Mouse (Mus musculus) thymus, adult 2 months (tissue): ENCODE results near the gene Cplx1. TPM values are rescaled to one million over a fixed set of nuclear protein-coding genes. Genes with fewer than 3 reads are reported as not detected.

Experiments
- DNase-seq: peaks from one replicate; pipeline ENCODE4 v3.0.0; 2021
- H3K27ac ChIP-seq: fragments of 200-500 bp; 2 replicates; pipeline ENCODE4 v1.5.1; 2012; ENCODE audit warnings: low read length, control low read depth; ENCODE audit not compliant: control insufficient read depth, insufficient read depth
- H3K27me3 ChIP-seq: fragments of 200-500 bp; 2 replicates; pipeline ENCODE4 v1.6.1; 2012; ENCODE audit warnings: mild to moderate bottlenecking, low read length, moderate library complexity, mixed read lengths; ENCODE audit not compliant: control insufficient read depth, insufficient read depth
- H3K36me3 ChIP-seq: fragments of 200-500 bp; 2 replicates; pipeline ENCODE4 v1.6.1; 2012; ENCODE audit warnings: mild to moderate bottlenecking, low read length, moderate library complexity; ENCODE audit not compliant: control insufficient read depth, insufficient read depth
- H3K4me1 ChIP-seq: fragments of 200-500 bp; replicated peaks from 2 replicates; pipeline ENCODE4 v1.6.1; 2012; ENCODE audit warnings: low read length; ENCODE audit not compliant: control insufficient read depth, insufficient read depth
- H3K4me3 ChIP-seq: fragments of 200-500 bp; 2 replicates; pipeline ENCODE4 v1.5.1; 2012; ENCODE audit warnings: mild to moderate bottlenecking, low read length, control low read depth, moderate library complexity; ENCODE audit not compliant: control insufficient read depth, insufficient read depth
- CTCF ChIP-seq: fragments of 200-500 bp; IDR thresholded peaks from 2 replicates; pipeline ENCODE4 v1.5.1; 2012; ENCODE audit warnings: mild to moderate bottlenecking, control low read depth, low read length, moderate library complexity, borderline replicate concordance; ENCODE audit not compliant: control insufficient read depth, poor library complexity, insufficient read depth; ENCODE audit errors: extremely low read depth
- POLR2A ChIP-seq: fragments of 200-500 bp; IDR thresholded peaks from 2 replicates; pipeline ENCODE4 v1.6.1; 2012; ENCODE audit warnings: mild to moderate bottlenecking, low read length, control low read depth, moderate library complexity; ENCODE audit not compliant: control insufficient read depth, poor library complexity, insufficient read depth; ENCODE audit errors: extremely low read depth
- WGBS: fragments of 180-500 bp; shearing (Covaris S2); methylation state at CpG from one replicate; pipeline ENCODE4 v1.1.7; 2018; 5-methylcytosine and 5-hydroxymethylcytosine counted together
- polyA plus RNA-seq: library from polyadenylated mRNA; depleted of rRNA; stranded (reverse); fragments of >200 nt; gene quantifications from 2 replicates; pipeline ENCODE4 v1.2.3, GENCODE M21; 2012

Gene Cplx1
- polyA plus RNA-seq, 1 experiment, result 0.27 TPM

DNA sequence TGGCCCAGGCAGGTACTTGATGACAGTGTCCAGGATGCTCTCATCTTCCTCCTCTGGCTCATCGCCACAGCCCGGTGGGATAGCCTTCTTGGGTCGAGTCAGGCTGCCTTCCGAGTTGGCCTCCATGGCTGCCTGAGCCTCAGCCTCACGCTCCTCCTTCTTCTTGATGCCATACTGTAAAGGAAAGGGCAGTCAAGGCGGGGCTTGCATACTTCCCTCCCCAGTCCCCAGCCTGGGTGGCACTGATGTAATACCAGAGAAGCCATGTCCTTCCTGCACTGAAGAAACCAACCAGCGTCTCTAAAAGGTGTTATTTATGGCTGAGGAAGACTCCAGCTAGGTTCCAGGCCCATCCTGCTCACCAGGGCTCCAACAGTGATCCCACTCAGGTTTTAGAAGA lies 29.7 kb downstream of the Cplx1 start:
- DNase-seq, result no peak
- Histone ChIP-seq H3K27ac (no peak overlapping the region), H3K27me3 (no peaks in the 10 kb centered on the region), H3K4me1 (no peaks in the 10 kb centered on the region), H3K36me3 (no peaks in the 10 kb centered on the region), H3K4me3 (no peak overlapping the region)
- 73% methylated on average over 7 of the region's 7 CpGs for WGBS
- no peak for TF ChIP-seq POLR2A
- no peak for TF ChIP-seq CTCF

- no peak for TF ChIP-seq CTCF
- TF ChIP-seq POLR2A, result no peak
- DNase-seq, result no peak
- H3K4me1 ChIP-seq, result no peaks in the 10 kb centered on the region
- H3K27me3 ChIP-seq, result no peaks in the 10 kb centered on the region
- H3K4me3 ChIP-seq, result no peak overlapping the region
- WGBS, result 93% methylated on average over 5 of the region's 5 CpGs
- H3K36me3 ChIP-seq, result no peaks in the 10 kb centered on the region
- no peak overlapping the region for H3K27ac ChIP-seq
These were observed 30.9 kb downstream of the Cplx1 start for GRCm38 (mm10) chr5:108518951-108519350.

DNA sequence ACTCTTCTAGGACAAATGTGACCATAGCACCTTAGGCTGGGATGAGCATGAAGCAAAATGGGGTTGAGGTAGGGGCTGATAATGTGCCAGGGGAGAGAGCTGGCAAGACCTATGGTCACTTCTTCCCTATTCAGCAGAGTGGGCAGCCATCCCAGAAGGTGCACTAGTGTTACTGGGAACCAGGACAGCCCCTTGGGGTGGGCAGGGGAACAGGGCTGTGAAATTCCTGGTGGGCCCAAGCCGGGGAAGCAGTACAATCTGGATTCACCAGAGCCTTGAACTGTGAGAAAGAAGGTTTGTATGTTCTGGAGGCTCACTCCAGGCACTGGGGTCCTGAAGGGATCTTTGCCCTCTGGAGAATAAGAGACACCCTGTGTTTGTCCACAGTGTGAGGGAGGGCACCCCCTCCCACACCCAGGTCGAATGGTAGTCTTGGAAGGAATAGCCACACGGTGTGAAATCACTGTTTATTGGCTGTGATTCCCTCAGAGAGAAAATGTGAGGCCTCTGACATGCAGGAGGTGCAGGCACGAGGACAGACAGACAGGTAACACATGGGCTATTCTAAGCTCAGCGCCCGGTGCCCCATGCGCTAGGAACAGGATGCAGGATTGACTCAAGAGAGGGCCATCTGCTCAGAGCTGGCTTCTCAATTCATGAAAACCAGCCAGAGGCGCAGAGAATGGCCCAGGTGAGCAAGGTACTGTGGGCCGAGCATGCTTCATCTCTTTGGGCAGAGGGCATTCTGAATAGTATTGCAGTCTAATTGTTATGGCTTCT lies 31.5 kb downstream of the Cplx1 start:
- DNase-seq, result no peak
- no peak overlapping the region for H3K4me3 ChIP-seq
- no peaks in the 10 kb centered on the region for H3K4me1 ChIP-seq
- TF ChIP-seq POLR2A (no peak), CTCF (no peak)
- H3K36me3 ChIP-seq, result no peaks in the 10 kb centered on the region
- H3K27me3 ChIP-seq, result no peaks in the 10 kb centered on the region
- 89% methylated on average over 9 of the region's 9 CpGs for WGBS
- H3K27ac ChIP-seq, result no peak overlapping the region

DNA sequence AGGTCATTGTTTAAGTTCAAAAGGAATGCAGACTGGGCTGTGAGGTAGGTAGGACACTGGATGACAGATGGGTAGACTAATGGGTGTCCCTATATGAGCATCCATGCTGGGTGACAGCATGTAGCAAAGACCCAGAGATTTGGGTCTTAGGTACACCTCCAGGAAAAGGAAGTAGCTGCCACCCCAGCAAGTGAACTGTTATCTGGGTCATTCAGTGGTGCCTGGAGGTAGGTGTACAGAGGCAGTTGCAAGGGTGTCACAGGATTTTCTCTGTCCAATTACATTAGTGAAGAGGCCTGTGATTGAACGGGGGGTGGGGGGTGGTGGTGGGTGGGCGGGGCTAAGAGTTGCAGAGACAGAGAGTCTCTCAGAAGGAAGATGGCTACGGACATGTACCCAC lies 33.2 kb downstream of the Cplx1 start:
- no peaks in the 10 kb centered on the region for H3K27me3 ChIP-seq
- 87% methylated on average over 3 of the region's 3 CpGs for WGBS
- TF ChIP-seq CTCF, result no peak
- no peak for TF ChIP-seq POLR2A

GRCm38 (mm10) chr5:108515581-108516361 lies 34.1 kb downstream of the Cplx1 start:
- 80% methylated on average over 6 of the region's 6 CpGs for WGBS
- H3K27ac ChIP-seq, result no peak overlapping the region
- H3K27me3 ChIP-seq, result no peaks in the 10 kb centered on the region
- no peaks in the 10 kb centered on the region for H3K4me1 ChIP-seq
- no peak overlapping the region for H3K4me3 ChIP-seq
- no peak for TF ChIP-seq POLR2A
- no peak for TF ChIP-seq CTCF
- no peak for DNase-seq
- H3K36me3 ChIP-seq, result no peaks in the 10 kb centered on the region

More for the DNA sequence above, 33.2 kb downstream of the Cplx1 start:
- Histone ChIP-seq H3K36me3 (no peaks in the 10 kb centered on the region), H3K27ac (no peak overlapping the region), H3K4me3 (no peak overlapping the region), H3K4me1 (no peaks in the 10 kb centered on the region)
- no peak for DNase-seq

GRCm38 (mm10) chr5:108502286-108502685 lies 47.5 kb downstream of the Cplx1 start:
- no peak for DNase-seq
- TF ChIP-seq POLR2A (no peak), CTCF (no peak)
- H3K27ac ChIP-seq, result no peak overlapping the region
- H3K4me1 ChIP-seq, result no peaks in the 10 kb centered on the region
- WGBS, result 97% methylated on average over 18 of the region's 18 CpGs
- no peak overlapping the region for H3K4me3 ChIP-seq
- peaks cover 56% of the 10 kb centered on the region for H3K36me3 ChIP-seq
- no peaks in the 10 kb centered on the region for H3K27me3 ChIP-seq
